Mouse (Mus musculus): Measurements from ENCODE around the gene 7530416G11Rik.

The 7530416G11Rik gene

DNA sequence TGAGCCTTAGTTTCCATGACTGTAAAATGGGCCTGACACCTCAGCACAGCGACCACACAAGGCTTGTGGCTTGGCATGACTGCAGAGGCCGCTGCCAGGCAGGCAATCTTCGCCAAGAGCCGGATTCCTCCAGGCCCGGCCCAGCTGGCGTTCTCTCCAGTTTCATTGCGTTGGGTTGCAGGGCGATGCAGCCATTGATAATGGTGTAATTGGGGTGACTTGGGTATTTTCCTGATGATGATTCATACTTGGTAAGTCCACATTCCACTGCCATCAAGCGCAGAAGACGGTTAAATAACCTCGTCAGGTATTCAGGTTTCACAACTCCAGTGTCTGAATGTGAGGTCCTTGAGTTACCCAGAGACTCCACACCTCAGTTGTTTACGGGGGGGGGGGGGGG, 23.7 kb downstream of the 7530416G11Rik start:
- DNase-seq = no peak

DNA sequence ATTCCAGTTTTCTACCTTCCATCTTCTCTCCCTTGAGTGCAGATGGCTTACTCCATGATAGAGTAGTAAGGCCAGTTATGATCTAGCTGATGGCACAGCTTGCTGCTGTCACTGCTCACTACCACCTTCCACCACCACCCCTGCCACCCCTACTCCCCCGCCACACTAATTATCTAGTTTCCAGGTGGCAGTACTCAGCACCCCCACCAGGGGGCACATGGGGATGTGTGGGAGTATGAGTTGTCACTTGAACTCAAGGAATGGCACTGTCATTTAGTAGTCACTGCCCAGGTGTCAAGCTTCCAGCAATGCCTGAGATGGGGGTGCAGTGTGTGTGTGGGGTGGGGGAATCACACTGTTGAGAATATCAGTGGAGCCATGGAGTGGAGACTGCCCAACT, 25.4 kb downstream of the 7530416G11Rik start:
- peak; percentile 27 to 37 for DNase-seq

DNA sequence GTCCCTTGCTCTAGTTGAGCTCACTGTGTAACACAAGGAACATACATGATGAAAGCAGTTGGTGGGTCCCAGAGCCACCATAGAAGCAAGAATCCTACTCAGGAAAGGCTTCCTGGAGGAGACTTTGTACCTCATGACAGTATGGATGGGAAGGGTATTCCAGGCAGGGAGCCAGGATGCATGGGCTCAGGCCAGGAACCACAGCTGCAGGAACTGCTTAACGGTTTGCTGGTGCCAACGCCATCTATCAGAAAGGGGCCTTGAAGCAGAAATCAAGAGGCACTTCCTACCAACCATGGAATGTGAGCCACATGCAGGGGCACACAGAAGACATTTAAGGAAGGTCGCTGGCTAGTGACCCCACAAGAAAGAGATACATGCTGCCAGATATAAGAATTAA, 28.3 kb downstream of the 7530416G11Rik start:
- DNase-seq = no peak

DNA sequence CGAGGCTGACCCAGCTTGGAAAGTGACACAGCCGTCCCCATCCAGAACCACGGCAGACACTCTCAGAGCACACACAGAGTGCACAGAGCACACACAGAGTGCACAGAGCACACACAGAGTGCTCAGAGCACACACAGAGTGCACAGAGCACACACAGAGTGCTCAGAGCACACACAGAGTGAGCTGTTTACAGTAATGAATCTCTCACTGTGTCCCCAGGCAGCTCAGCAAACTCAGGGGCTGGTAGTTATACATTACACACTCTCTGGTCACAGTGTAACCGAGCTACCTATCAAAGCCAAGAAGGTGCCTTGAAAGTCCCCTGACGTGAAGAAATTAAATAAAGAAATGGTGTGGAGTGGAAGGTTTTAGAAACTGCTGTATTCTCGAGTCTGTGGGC, 33.6 kb downstream of the 7530416G11Rik start:
- no peak for DNase-seq

DNA sequence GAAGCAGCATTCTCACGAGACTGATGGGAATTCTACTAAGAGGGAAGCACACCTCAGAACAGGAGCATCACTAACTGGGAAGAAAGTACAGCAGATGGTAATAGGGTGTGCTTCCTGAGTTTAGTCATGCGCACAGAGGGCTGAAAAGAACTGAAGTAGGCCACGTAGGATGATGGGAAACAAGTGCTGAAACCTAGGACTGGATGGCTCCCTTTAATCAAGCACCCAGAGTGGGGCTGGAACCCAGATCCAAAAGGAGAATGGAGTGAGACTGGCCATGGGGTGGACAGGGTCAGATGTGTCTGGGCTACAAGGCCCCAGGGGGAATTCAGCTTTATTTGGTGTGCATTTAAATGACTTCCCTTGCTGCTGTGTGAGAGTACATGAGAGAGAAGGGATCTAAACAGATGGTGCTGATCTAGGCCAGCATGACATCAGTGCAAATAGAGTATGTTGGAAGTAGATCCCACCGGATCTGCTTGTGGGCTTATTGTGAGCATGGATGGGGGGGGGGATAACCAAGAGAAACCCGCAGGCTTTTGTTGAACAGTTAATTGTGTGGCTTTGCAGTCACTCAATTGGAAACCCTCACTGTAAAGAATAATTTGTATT, 36.5 kb downstream of the 7530416G11Rik start:
- no peak for DNase-seq

DNA sequence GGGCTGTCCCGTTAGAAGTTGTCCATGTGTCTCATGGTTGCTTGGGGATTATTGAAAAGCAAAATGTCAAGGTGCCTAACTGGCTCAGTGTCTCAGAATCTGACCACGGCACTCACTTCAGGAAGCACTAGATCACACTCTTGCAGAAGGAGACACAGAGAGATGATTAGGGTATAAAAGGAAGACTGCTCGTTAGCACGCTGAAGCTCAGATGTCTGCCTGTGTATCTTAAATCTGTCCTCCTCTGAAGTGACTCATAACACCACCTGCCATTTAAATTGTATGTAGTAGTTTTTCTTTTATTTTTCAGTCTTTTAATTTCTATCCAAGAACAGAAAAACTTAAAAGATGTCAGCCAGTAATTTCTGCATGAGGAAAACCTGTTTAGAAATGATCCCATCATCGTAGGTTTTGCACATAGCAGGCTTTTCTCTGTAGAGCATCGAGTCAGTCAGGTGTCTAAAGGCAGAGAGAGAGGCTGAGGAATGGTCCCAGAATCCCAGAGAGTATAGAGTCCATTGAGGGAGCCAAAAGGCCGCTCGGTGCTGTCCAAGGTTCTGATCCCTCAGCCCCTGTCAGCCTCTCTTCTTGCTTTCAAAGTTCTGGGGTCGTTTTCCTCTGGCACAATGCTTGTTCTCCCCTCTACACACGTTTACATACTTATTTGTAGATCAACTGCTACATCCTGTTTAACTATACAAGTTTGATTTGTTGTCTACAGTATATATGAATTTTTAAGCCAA, 38.0 kb downstream of the 7530416G11Rik start:
- DNase-seq = no peak

DNA sequence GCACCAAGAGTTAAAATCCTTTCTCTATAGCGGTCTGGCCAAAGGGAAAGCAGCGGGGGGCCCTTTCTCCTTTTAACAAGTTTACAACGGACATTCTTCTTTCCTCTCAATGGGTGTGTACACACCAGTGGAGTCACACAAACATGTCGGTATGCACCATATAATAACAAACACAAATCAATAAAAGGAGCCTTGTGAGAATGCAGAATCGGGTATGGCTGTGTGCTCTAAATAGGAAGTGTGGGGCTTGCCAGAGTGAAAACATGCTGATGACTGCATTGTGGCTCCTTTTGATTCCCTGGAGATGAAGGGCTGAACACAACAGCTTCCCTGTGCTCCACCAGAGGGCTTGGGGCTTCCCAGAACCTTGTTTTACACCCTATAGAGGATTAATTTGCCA, 38.8 kb downstream of the 7530416G11Rik start:
- no peak for DNase-seq

DNA sequence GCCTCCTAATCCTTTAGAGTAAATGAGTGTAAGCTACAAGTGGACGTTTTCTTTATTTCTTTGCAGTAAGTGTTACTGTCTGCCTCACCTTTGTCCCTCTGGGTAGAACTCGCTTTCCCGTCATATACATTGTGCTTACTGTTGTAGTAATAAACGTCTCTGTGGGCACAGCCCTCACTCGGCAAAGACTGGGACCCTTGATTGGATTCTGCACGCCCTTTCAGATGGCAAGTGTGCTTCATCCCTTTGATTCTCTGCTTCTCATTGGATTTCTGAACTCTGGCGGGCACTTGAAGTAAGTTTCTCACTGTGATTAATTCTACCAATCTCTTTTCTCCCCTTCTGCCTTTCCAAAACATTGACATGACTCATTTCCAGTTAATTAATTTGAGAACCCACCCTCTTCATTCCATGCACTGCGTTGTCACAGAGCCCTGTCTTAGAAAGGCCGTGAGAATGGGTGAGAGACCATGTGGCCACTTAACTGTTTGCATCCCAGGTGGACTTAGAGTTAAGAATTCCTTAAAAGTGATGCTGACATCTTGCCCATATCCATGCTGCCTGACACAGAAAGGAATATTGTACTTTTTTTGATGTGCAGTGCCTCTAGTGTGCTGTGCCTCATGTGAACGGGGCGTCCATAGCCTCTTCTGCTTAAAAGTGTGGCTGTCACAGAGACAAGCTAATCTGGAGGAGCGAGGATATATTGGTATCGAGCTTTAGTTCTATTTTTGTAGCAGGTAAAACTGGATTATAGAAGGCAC, 39.8 kb downstream of the 7530416G11Rik start:
- no peak for DNase-seq

DNA sequence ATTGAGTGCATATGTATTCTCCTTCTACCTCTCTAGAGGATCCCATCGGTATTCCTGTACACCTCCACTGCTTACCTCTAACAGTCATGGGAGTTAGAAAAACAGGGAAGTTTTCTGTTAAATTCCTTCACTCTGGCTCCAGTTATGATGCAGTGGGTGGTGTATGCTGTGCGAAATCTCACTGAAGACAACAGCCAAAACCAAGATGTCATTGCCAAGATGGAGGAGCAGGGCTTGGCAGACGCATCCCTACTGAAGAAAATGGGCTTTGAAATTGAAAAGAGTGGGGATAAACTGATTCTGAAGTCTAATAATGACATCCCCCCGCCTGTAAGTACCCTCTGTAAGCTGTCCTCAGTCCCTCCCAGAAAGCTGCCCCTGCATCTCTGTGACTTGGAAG, 40.9 kb downstream of the 7530416G11Rik start:
- no peak for DNase-seq

DNA sequence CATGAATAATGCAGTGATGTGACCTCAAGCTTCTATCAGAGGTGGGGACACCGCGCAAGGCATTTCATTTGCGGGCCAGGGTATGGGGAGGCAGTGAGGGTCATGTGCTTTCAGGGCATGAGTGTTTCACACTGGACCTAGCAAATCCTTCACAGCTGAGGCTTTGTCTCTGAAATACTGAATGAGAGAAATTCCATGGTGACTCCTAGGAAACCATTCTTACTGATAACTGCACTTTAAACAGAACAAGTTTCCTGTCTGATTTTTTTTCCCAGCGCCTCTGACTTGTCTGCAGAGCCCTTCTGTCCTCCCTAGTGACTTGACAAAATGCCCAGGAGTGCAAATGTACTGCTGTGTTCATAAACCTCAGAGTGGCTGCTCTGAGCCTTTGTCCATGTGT, 41.5 kb downstream of the 7530416G11Rik start:
- DNase-seq = no peak

DNA sequence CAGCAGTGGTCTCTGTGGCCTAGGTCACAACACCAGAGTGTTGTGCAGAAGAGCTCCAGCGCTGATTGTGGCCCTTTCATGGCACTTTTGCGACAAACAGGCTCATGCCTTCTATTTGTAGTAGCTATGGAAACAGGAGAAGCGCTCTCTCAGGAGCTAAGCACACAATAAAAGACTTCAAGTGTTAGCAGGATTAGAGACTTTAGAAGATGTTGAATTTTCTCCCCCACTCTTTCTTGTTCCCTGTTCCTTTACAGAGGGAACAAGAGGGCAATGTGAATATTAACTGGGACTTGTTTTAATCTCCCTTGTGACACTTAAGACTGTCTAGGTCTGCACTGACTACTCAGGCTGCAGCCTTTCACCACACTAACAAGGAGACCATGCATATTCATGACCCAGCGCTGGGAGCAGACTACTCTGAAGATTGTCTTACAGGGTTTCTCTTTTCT, 44.4 kb downstream of the 7530416G11Rik start:
- DNase-seq = no peak

DNA sequence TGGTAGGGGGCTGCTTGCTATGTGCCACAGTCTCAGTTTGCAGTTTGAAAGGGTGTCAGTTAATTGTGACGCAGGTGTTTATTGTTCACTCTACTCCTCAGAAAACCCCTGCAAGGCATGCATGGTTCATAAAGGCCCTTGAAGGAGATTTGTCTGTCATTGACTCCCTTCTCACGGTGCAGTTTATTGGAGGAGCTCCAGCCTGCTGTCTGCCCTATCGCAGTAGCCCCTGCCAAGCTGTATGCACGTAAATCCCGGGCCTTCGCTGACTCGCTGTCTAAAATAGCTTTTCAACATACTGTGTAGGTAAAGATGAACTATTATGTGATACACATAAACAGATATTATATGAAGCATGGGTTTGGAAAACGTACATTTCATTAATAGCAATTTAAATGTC, 45.2 kb downstream of the 7530416G11Rik start:
- DNase-seq = no peak

DNA sequence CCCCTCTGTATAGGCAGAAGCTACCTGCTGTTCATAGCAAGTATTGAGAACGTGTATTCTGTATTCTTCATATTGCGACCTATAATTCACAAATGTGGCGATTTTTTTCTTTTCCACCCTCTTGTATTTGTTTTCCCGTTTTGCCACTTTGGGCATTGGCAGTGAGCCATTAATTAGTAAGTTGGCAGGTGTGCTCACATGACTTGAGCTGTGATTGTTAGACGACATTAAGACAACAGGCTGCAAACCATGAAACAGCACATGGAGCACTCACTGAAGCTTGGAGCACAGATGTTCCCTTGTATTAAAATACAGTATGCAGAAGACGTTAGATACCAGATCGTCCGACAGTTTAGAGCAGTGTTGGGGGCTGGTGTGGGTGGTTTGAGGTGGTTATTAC, 46.1 kb downstream of the 7530416G11Rik start:
- no peak for DNase-seq

DNA sequence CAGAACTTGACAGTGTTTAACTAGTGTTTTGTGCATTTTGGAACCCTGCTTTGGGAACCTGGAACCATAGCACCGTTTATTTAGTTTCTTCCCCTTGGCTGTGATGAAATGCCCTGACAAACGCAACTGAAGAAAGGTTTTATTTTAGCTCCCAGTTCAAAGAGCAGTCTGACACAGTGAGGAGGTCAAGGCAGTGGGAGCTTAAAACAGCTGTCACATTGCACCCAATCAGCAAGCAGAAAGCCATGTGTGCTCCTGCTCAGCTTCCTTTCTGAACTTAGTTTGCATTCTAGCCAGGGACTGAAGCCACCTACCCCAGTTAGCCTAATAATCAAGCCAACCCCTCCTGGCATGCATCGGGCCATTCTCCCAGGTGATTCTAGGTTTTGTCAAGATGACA, 56.4 kb downstream of the 7530416G11Rik start:
- DNase-seq = no peak
